Mouse (Mus musculus) thymus, postnatal 14 days (tissue): ENCODE results near the gene Serpina3n.
"Not testable (repeated sequence)": the region's sequence is repeated elsewhere in the genome, so short reads cannot be mapped to it uniquely, and the experiment has no call there.

Experiments
- DNase-seq: peaks from one replicate; pipeline ENCODE4 v3.0.0; 2021

The Serpina3n gene

GRCm38 (mm10) chr12:104440087-104440760 lies 33.7 kb downstream of the Serpina3n start:
- DNase-seq = peak; percentile 68

GRCm38 (mm10) chr12:104443716-104444115 lies 37.2 kb downstream of the Serpina3n start:
- no peak for DNase-seq

GRCm38 (mm10) chr12:104447056-104447455 lies 40.5 kb downstream of the Serpina3n start:
- DNase-seq = not testable (repeated sequence)

- DNase-seq = peak; percentile 79
These were observed 41.6 kb downstream of the Serpina3n start for GRCm38 (mm10) chr12:104448099-104448498.

DNA sequence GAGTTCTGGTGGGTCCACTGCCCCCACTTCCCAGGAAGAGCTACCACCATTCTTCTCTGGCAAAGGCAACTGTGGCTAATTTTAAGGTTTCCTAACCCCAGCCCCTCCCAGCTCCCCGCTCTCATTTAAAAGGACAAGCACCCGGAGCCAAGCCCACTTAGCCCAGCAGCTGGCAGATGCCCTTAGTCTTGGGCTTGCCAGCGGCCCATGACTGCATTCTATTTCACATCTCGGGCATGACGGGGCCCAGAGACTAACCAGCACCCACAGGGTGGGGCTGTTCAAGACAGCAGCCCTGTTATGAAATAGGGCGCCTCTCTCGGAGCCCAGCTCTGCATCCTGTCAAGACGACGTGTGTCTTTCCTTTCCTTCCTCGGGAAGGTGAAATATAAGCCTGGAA lies 43.7 kb downstream of the Serpina3n start:
- DNase-seq = no peak

DNA sequence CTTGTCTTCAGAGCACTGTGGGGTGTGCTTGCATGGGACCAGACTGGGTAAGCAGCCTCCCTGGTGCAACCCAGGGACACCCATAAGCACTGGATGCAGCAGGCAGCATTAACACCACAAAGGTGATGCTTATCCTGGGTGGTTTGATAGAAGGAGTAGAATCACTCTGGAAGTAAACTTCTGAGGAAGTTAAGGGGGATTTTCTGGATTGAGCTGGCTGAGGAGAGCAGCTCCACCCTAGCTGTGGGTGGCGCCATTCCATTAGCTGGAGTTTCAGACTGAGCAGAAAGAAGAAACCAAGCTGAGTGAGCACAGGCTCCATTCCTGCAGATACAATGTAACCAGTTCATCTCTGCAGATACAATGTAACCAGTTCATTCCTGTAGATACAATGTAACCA lies 46.5 kb downstream of the Serpina3n start:
- no peak for DNase-seq

GRCm38 (mm10) chr12:104459377-104459776 lies 52.8 kb downstream of the Serpina3n start:
- DNase-seq = no peak

DNA sequence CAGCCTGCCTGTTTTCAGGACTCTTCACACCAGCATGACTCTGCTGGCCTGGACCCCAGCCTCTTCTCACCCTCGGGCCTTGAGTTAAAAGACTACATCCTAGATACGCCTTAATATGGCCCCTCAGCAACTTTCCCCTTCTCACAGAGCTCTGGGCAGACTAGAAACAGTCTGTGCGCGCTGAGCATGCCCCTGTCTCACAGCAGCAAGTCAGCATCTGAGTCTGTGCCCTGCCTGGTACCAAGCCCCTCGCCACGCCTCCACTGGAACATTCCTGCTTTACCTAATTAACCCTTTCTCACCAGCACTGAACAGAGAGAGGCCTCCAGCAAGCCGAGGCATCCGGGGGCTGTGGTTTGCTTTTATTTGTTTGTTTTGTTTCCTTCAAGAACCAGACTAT lies 54.8 kb downstream of the Serpina3n start:
- DNase-seq = no peak
